Mouse (Mus musculus): ENCODE measurements around the gene Gm45015. TPM values are rescaled to one million over a fixed set of nuclear protein-coding genes. Genes with fewer than 3 reads are reported as not detected.
A peak's percentile ranks its signal among the peaks of the same experiment; 100 is the strongest.

The Gm45015 gene
- polyA plus RNA-seq (2014; fragmentation: Nextera tagmentation; extraction: Ambion mirVana), result not detected in 2 replicates

DNA sequence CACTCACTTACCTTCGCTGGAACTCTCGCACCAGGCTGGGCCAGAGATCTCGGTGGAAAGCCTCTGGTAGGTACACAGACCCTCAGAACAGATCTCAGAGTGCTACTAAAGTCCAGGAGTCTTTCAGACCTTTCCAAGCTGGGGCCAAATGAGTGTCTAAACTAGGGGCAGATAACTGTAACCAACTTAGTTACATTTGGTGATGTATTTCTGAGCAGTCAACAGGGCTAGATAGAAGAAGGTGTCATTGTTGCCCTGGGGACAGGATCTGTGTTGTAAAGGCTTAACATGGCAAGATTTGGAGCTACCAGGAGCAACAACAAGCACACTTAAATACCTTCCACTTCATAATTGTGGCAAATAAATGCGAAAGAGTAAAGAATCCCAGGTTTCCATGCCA, at the start of gene Gm45015:
TSS of gene Gm45015 (minus strand) at position 101 of the 400 bp plus-strand sequence.
- H3K27me3 ChIP-seq (ENCODE audit: control insufficient read depth, insufficient read depth, low read length), result no peaks in the 10 kb centered on the region
- no peaks in the 10 kb centered on the region for H3K36me3 ChIP-seq (ENCODE audit: control insufficient read depth, insufficient read depth, low read length)
- no peak for ATAC-seq (ENCODE audit: low read depth)
- H3K4me1 ChIP-seq (ENCODE audit: control insufficient read depth, insufficient read depth, low read length), result no peaks in the 10 kb centered on the region
- WGBS, result 92% methylated on average over 4 of the region's 4 CpGs
- no peak within 1 kb of the TSS for H3K4me2 ChIP-seq (ENCODE audit: low read depth, low read length)
- no peak within 1 kb of the TSS for H3K27ac ChIP-seq (ENCODE audit: low read depth, low read length)
- no peaks in the 10 kb centered on the region for H3K9me3 ChIP-seq (ENCODE audit: control insufficient read depth, low read length)
- no peak within 1 kb of the TSS for H3K4me3 ChIP-seq (ENCODE audit: low read depth, low read length)
- H3K9ac ChIP-seq (replicated peaks; ENCODE audit: low read depth, low read length), result no peak within 1 kb of the TSS

DNA sequence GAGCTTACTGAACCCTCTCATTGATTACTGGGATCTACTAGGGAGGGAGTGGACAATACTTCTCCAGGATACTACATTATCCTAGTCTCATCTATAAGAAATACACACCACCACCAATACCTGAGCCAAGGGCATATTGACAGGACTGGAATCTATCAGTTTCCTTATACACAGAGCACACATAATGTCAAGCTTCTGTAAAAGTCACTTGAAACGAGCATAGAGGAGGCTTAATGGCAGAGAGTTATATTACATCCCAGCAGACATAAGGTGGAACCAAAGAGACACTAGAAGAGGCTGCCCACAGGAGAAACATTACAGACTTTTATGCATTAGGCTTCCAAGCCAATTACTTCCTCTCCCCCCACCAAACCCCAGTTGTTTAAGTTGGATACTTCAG, 48.3 kb upstream of the Gm45015 start:
- WGBS, result 36% methylated on average over 1 of the region's 1 CpGs
- Histone ChIP-seq H3K36me3 (ENCODE audit: control insufficient read depth, insufficient read depth, low read length) (no peaks in the 10 kb centered on the region), H3K27ac (ENCODE audit: low read depth, low read length) (no peak overlapping the region), H3K4me1 (ENCODE audit: control insufficient read depth, insufficient read depth, low read length) (no peaks in the 10 kb centered on the region), H3K27me3 (ENCODE audit: control insufficient read depth, insufficient read depth, low read length) (no peaks in the 10 kb centered on the region), H3K4me3 (ENCODE audit: low read depth, low read length) (no peak overlapping the region), H3K9ac (replicated peaks; ENCODE audit: low read depth, low read length) (no peak overlapping the region), H3K9me3 (ENCODE audit: control insufficient read depth, low read length) (no peaks in the 10 kb centered on the region), H3K4me2 (ENCODE audit: low read depth, low read length) (no peak overlapping the region)
- no peak for ATAC-seq (ENCODE audit: low read depth)

DNA sequence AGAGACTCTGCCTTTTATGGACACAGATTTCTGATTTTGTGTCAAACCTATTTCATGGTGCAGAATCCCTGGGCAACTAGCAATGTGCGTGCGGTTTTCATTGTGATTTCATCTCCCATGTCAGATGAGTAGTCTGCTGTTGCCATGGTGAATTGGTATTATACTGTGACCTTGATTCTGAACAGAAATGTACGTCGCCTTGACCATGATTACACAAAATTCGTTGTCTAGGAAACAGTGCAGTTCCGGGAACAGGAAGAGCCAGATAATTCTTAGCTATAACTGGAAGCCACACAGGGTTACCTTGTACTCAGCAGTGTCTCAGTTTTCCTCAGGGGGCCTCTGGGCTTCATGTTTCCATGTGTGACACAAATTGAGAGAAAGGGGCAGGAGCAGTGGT, 47.8 kb upstream of the Gm45015 start:
- Histone ChIP-seq H3K9ac (replicated peaks; ENCODE audit: low read depth, low read length) (no peak overlapping the region), H3K4me1 (ENCODE audit: control insufficient read depth, insufficient read depth, low read length) (no peaks in the 10 kb centered on the region), H3K4me2 (ENCODE audit: low read depth, low read length) (no peak overlapping the region), H3K4me3 (ENCODE audit: low read depth, low read length) (no peak overlapping the region), H3K36me3 (ENCODE audit: control insufficient read depth, insufficient read depth, low read length) (no peaks in the 10 kb centered on the region), H3K27me3 (ENCODE audit: control insufficient read depth, insufficient read depth, low read length) (no peaks in the 10 kb centered on the region), H3K9me3 (ENCODE audit: control insufficient read depth, low read length) (no peaks in the 10 kb centered on the region), H3K27ac (ENCODE audit: low read depth, low read length) (no peak overlapping the region)
- 55% methylated on average over 6 of the region's 6 CpGs for WGBS
- no peak for ATAC-seq (ENCODE audit: low read depth)

DNA sequence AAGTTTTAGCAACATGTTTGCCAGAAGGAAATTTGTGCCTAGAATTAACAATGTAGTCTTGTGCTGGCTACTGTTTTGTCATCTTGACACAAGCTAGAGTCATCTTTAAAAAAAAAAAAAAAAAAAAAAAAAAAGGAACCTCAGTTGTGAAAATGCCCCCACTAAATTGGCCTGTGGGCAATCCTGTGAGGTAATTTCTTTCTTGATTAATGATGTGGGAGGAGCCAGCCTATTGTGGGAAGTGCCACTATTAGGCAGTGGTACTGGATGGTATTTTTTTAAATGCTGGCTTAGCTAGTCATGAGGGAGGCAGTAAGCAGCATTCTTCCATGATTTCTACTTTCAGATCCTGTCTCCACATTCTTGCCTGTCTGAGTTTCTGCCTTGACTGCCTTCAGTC, 26.7 kb upstream of the Gm45015 start:
- ATAC-seq (ENCODE audit: low read depth), result no peak
- H3K4me2 ChIP-seq (ENCODE audit: low read depth, low read length), result no peak overlapping the region
- H3K36me3 ChIP-seq (ENCODE audit: control insufficient read depth, insufficient read depth, low read length), result no peaks in the 10 kb centered on the region

DNA sequence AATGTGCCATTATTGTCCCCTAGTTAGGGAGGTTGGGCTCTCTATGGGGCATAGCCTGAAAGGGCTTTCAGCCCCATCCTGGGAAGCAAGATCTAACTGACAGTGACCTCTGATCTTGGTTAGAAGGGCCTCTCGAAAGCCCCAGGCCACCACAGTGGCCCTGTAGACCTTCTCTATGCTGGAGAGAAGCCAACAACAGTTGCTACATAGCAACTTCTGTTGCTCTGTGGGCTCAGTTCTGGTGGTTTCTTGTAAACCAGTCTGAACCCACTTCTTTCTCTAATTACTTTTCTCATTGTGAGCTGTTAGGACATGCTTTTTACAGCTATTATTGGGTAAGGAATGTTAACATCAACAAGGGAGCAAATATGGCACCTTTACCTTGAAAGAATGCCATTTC, 20.1 kb upstream of the Gm45015 start:
- 80% methylated on average over 1 of the region's 1 CpGs for WGBS
- Histone ChIP-seq H3K36me3 (ENCODE audit: control insufficient read depth, insufficient read depth, low read length) (no peaks in the 10 kb centered on the region; the same call in 1 of the 2 replicates), H3K4me3 (ENCODE audit: low read depth, low read length) (no peak overlapping the region), H3K9ac (replicated peaks; ENCODE audit: low read depth, low read length) (no peak overlapping the region), H3K4me2 (ENCODE audit: low read depth, low read length) (no peak overlapping the region), H3K27me3 (ENCODE audit: control insufficient read depth, insufficient read depth, low read length) (no peaks in the 10 kb centered on the region), H3K4me1 (ENCODE audit: control insufficient read depth, insufficient read depth, low read length) (no peaks in the 10 kb centered on the region), H3K9me3 (ENCODE audit: control insufficient read depth, low read length) (no peaks in the 10 kb centered on the region), H3K27ac (ENCODE audit: low read depth, low read length) (no peak overlapping the region)
- no peak for ATAC-seq (ENCODE audit: low read depth)

More for the DNA sequence above, 26.7 kb upstream of the Gm45015 start:
- Histone ChIP-seq H3K27ac (ENCODE audit: low read depth, low read length) (no peak overlapping the region), H3K4me1 (ENCODE audit: control insufficient read depth, insufficient read depth, low read length) (no peaks in the 10 kb centered on the region), H3K27me3 (ENCODE audit: control insufficient read depth, insufficient read depth, low read length) (no peaks in the 10 kb centered on the region), H3K9ac (replicated peaks; ENCODE audit: low read depth, low read length) (no peak overlapping the region), H3K9me3 (ENCODE audit: control insufficient read depth, low read length) (no peaks in the 10 kb centered on the region), H3K4me3 (ENCODE audit: low read depth, low read length) (no peak overlapping the region)

DNA sequence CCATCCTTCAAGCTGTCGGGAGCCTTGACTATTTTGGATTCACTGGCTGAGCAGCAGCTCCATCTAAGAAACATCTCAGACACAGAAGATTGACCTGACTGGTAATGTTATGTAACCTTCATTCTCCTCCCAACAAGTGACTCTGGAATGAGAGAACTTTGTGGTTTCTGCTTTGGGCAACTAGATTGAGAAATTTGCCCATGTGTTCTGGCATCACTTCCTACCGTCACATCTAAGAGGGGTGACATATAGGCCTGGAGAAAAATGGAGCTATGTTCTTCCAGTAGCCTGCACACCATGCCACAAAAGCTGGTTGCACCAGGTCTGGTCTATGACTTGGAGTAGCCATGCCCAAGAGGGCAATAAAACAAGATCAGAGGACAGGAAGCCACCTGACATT, 19.5 kb upstream of the Gm45015 start:
- no peak overlapping the region for H3K27ac ChIP-seq (ENCODE audit: low read depth, low read length)
- H3K9ac ChIP-seq (replicated peaks; ENCODE audit: low read depth, low read length), result no peak overlapping the region
- no peak overlapping the region for H3K4me3 ChIP-seq (ENCODE audit: low read depth, low read length)
- no peak overlapping the region for H3K4me2 ChIP-seq (ENCODE audit: low read depth, low read length)
- H3K4me1 ChIP-seq (ENCODE audit: control insufficient read depth, insufficient read depth, low read length), result no peaks in the 10 kb centered on the region
- H3K9me3 ChIP-seq (ENCODE audit: control insufficient read depth, low read length), result no peaks in the 10 kb centered on the region
- ATAC-seq (ENCODE audit: low read depth), result no peak
- H3K36me3 ChIP-seq (ENCODE audit: control insufficient read depth, insufficient read depth, low read length), result no peaks in the 10 kb centered on the region; the same call in 1 of the 2 replicates
- no peaks in the 10 kb centered on the region for H3K27me3 ChIP-seq (ENCODE audit: control insufficient read depth, insufficient read depth, low read length)
- 94% methylated on average over 2 of the region's 2 CpGs for WGBS

DNA sequence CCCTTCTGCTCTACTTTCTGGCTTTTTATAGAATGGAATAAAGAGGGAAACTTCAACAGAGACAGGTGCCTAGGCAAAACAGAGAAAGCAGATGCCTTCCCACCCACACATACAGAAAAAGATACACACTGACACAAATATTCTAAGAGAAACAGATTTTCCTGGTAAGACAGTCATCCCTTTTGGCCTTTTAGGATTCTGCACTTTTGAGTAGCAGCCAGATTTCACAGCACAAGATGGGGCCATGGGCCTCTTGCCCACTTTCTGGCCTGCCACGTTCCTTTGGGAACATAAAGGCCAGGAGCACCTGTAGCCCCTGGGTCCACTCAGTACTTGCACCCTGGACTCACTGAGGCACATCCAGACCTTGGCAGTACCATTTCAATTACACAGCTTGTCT, 7.7 kb upstream of the Gm45015 start:
- WGBS, result 70% methylated on average over 1 of the region's 1 CpGs
- H3K9me3 ChIP-seq (ENCODE audit: control insufficient read depth, low read length), result no peaks in the 10 kb centered on the region
- H3K4me3 ChIP-seq (ENCODE audit: low read depth, low read length), result no peak overlapping the region
- ATAC-seq (ENCODE audit: low read depth), result no peak
- H3K27me3 ChIP-seq (ENCODE audit: control insufficient read depth, insufficient read depth, low read length), result no peaks in the 10 kb centered on the region
- no peak overlapping the region for H3K4me2 ChIP-seq (ENCODE audit: low read depth, low read length)
- H3K27ac ChIP-seq (ENCODE audit: low read depth, low read length), result no peak overlapping the region
- no peak overlapping the region for H3K9ac ChIP-seq (replicated peaks; ENCODE audit: low read depth, low read length)
- H3K4me1 ChIP-seq (ENCODE audit: control insufficient read depth, insufficient read depth, low read length), result no peaks in the 10 kb centered on the region
- no peaks in the 10 kb centered on the region for H3K36me3 ChIP-seq (ENCODE audit: control insufficient read depth, insufficient read depth, low read length)

DNA sequence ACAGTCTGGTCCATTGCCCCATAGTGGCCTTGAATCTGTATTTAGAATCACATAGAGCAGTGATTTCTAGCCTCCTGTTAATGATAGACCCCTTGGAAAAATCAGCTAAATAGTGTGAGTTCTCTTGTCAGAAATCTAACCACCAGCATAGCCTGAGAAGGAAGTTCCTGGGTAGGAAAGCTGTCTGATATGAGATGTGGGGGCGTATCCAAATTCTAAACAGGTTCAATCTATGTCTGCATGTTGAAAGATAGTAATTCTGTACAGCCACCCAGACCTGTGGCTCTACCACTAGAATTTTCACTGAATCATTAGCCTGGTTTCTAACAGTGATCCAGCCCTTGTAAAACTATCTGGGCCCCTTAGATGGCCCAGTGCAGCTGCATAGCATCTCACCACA, 7.2 kb upstream of the Gm45015 start:
- Histone ChIP-seq H3K4me3 (ENCODE audit: low read depth, low read length) (no peak overlapping the region), H3K4me2 (ENCODE audit: low read depth, low read length) (peak overlapping the region; percentile 54; the same call in 1 of the 2 replicates), H3K9me3 (ENCODE audit: control insufficient read depth, low read length) (no peaks in the 10 kb centered on the region), H3K27ac (ENCODE audit: low read depth, low read length) (no peak overlapping the region), H3K4me1 (ENCODE audit: control insufficient read depth, insufficient read depth, low read length) (no peaks in the 10 kb centered on the region), H3K9ac (replicated peaks; ENCODE audit: low read depth, low read length) (no peak overlapping the region), H3K27me3 (ENCODE audit: control insufficient read depth, insufficient read depth, low read length) (no peaks in the 10 kb centered on the region), H3K36me3 (ENCODE audit: control insufficient read depth, insufficient read depth, low read length) (no peaks in the 10 kb centered on the region)
- ATAC-seq (ENCODE audit: low read depth), result no peak
- WGBS, result 80% methylated on average over 1 of the region's 1 CpGs

DNA sequence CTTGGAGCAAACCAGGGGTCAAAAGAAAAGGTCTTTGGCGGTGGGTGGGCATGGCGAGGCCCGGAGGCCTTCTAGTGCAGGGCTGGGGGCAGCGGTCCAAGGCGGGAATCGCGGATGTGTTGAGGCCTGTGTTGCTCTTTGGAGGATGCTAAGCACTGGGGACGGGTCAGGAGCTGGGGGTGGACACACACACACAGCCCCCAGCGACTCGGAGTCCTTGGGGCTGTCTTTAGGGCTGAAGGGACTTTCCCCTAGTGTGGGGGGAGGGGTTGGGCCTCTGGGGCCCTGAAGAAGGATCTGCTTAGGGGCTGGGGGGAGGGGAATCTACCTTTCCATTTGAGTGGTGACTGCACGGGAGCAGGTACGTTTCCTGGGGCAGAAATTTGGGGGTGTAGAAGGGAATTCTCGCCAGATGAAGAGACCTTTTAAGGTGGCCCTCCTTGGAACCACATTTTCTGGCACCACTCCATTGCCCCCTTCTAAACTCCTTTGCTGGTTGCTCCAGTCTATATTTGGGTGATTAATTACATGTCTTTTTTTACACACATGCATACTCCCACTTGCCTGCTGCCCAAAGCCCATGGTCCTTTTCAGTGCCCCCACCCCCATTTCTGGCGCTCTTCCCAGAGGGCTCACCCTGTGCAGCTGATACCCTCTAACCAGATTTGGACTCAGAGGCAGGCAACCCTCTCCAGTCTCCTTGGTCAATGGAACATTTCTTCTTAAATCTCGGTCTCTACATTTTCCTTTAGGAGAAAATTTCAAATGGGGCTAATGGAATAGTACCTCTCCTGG, 6.5 kb upstream of the Gm45015 start:
- WGBS, result 25% methylated on average over 15 of the region's 15 CpGs
- no peaks in the 10 kb centered on the region for H3K4me1 ChIP-seq (ENCODE audit: control insufficient read depth, insufficient read depth, low read length)
- no peaks in the 10 kb centered on the region for H3K27me3 ChIP-seq (ENCODE audit: control insufficient read depth, insufficient read depth, low read length)
- peak; percentile 76; the same call in 1 of the 2 replicates for ATAC-seq (ENCODE audit: low read depth)
- H3K4me2 ChIP-seq (ENCODE audit: low read depth, low read length), result peak overlapping the region; percentile 54
- no peaks in the 10 kb centered on the region for H3K9me3 ChIP-seq (ENCODE audit: control insufficient read depth, low read length)
- H3K36me3 ChIP-seq (ENCODE audit: control insufficient read depth, insufficient read depth, low read length), result no peaks in the 10 kb centered on the region
- peak overlapping the region; percentile 64 for H3K27ac ChIP-seq (ENCODE audit: low read depth, low read length)
- peak overlapping the region; percentile 57 for H3K9ac ChIP-seq (replicated peaks; ENCODE audit: low read depth, low read length)
- peak overlapping the region; percentile 50 for H3K4me3 ChIP-seq (ENCODE audit: low read depth, low read length)
